Mouse (Mus musculus) bone marrow, adult 2 months (tissue): Measurements from ENCODE around the gene Papln.

Experiments
- CTCF ChIP-seq: fragments of 200-500 bp; IDR thresholded peaks from 2 replicates; pipeline ENCODE4 v1.5.1; 2011; ENCODE audit warnings: low read length, control low read depth; ENCODE audit not compliant: control insufficient read depth, insufficient read depth
- POLR2A ChIP-seq: fragments of 200-500 bp; IDR thresholded peaks from 2 replicates; pipeline ENCODE4 v1.6.1; 2011; ENCODE audit warnings: low read depth, mild to moderate bottlenecking, control low read depth, low read length, borderline replicate concordance; ENCODE audit not compliant: control insufficient read depth

GRCm38 (mm10) chr12:83800943-83801342, 37.5 kb downstream of the Papln start:
- TF ChIP-seq CTCF = no peak
- TF ChIP-seq POLR2A = no peak
